Mouse (Mus musculus): Measurements from ENCODE around the gene Mrps15.

- no peak for TF ChIP-seq CTCF (IDR thresholded peaks at IDR 0.05; ENCODE audit: insufficient read depth, low read length)
- TF ChIP-seq POLR2A (IDR thresholded peaks at IDR 0.05; ENCODE audit: borderline replicate concordance, extremely low read depth, low read depth, low read length): no peak
Observed at GRCm38 (mm10) chr4:126025801-126026200, 20.9 kb upstream of the Mrps15 start.
